Mouse (Mus musculus) natural killer cell, adult 2 months (primary cell): ENCODE results near the gene Bcat1.
"Not testable (repeated sequence)": the region's sequence is repeated elsewhere in the genome, so short reads cannot be mapped to it uniquely, and the experiment has no call there.

Experiments used
- DNase-seq, 2 experiments: peaks; one replicate each; pipeline ENCODE4 v3.0.0; 2022; ENCODE audit warnings: low spot score in 2 of 2

Gene Bcat1

DNA sequence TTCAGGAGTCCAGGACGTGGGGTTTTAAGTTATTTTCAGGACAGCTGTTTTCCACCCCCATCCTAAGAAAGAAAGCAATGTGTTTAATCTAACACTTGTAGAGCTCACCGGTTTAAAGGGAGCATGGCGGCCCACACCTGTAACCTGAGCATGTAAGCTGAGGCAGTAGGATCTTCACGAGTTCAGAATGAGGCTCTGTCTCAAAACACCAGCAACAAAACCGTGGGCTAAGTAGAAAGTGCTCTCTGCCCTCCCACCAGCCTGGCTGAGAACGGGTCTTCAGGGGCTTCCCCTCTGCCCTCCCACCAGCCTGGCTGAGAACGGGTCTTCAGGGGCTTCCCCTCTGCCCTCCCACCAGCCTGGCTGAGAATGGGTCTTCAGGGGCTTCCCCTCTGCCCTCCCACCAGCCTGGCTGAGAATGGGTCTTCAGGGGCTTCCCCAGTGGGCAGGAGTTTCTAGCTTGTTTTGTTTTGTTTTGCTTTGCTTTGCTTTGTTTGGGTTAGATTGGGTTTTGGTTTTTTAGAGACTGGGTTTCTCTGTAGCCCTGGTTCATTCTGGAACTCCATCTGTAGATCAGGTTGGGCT is 17.1 kb upstream of the Bcat1 start:
- not testable (repeated sequence) for DNase-seq

DNA sequence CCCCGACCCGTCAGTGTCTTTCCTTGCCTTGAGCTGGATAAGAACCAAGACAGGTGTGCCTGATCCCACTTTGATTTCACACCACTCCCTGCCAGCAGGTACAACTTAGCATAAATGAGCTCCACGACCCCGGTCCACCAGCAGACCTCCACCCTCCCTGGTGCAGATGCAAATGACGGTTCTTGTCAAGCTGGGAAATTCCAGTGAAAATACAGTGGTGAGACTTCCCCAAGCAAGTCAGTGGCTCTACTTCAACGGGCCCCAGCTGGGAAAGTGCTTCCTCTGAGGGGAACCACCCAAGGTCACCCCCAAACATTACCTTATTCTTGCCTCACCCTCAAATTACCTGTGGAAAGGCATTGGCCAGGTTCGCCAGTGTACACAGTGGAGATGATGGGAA is 16.0 kb upstream of the Bcat1 start:
- no peak for DNase-seq

DNA sequence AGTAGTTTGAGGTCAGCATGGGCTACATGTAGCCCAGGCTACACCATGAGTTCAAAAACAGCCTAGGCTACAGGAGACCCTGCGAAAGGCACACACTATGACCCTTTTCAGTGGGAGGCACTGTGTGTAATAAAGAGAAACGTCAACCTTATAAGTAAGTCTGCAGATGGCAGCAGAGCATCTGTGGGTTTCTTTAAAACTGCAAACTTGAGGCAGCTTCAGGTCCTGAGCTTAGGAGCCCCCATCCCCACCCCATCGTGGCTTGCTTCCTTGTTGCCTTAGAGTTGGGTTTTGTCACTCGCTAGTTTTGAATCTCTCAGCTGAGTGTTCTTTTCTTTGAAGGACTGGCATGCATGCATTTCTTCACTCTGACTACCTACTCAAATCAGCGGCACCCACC is 14.9 kb upstream of the Bcat1 start:
- DNase-seq = no peak

DNA sequence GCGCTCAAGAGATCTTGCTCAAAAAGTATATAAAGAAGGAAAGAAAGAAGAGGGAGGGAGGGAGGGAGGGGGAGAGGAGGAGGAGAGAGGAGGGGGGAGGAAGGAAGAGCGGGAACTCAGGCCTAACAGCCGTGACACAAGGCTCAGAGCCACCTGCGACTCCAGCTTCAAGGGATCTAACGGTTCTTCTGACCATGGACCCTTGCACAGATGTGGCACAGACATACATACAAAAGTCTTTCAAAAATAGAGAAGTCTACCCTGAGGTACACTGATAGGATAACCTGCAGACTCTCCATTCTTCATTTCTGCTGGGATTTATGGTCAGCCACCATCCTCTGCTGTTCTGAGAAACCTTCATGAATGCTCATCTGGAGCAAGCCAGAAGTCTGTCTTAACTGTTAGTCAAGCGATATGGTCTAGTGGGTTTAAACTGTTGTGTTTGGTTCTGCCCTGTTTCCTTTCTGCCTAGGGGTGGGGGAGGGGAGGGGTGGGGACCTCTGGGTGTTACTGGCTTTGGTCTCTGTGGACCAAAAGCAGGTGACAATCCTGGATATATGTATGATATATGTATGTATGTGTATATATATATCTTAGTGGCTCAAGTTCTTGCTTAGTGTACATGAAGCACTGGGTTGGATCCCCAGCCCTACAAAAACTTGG is 14.3 kb upstream of the Bcat1 start:
- no peak for DNase-seq

DNA sequence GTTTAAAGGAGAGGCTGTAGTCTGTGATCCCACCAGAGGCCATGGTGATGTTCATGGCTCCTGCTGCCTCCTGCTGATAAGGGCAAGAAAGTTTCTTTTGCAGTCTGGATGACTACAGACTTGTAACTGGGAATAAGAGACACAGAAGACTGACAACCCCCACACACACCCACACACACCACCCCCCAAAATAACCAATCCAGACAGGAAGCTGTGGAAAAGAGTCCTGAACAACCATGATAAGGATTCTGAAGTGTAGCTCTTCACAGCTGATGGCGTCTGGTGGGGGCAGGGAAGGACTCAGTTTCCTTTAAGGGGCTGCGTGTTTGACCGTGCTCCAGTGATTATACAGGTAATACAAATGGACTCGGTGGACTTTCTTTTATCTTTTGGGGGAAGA is 13.4 kb upstream of the Bcat1 start:
- no peak for DNase-seq

DNA sequence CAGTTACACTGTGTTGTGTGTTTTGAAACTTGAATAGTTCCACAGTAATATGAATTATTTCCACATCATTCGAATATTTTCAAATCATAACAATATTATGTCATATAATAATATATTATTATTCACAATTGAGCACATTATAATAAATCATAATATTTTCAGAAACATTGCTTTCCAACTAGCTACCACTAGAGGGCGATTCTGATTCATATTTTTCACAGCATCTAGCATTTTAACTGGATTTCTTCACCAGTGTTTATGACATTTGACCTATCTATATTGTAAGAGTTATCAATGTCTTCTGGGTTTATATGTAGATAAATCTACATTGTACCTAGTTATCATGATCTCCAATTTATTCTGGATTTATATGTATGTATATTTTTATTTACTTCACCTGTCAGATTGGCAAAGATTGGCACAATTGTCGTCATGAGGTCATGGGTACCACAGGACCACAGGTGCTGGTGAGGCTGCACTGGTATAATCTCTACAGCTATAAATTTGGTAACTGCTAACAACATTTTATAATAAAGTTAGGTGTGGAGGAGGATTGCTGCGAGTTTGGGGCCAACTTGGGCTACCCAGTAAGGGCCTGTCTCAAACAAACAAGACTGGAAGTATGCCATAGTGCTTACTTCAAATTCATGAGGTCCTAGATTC is 12.6 kb upstream of the Bcat1 start:
- DNase-seq = no peak

DNA sequence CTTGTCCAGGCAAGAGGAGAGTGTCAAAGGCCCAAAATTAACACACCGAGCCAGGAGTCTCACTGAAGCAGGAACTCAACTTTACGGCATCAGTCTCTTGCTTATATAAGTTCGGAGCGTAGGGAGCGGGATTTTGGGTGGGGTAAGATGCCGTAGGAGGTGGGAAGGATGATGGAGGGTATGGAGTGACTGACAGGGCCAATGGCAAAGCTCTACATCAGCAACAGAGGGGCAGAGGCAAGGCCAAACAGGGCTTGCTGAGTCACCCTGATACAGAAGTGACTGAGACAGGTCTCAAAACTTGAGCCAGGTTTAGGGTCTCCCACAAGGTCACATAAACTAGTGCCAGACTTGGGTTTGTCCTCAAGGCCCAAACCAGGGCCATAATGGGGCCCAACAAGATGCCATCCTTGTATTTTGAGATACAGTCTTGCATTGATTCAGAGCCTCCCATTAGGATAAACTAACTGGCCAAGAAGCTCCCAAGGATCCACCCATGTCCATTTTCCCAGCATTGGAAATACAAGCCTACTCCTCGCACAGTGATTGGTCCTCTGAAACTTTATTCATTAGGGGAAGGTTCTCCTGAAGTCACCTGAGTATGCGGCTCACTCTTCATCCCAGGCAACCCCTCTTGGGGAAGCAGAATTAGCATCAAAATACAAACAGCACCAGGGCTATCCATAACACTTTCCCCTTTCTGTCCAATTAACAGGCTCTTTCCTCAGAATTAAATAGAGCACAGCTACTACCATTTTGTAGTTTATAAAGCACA is 8.5 kb upstream of the Bcat1 start:
- DNase-seq = no peak

DNA sequence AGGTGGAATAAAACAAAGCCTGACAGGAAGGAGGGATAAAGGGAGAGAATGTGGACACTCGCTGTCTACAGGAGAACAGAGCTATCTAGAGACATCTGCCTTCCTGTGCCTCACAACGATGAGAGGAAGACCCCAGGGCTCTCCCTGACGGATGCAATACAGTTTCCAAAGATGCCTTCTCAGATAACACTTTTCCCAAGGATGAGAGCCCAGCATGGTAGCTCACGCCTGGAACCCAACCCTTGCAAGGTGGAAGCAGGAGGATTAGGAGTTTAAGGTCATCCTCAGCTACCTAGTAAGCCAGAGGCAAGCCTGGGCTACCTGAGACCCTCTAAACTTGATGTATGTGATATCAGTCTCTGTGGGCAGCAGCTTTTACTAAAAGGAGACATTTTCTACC is 5.7 kb upstream of the Bcat1 start:
- DNase-seq = no peak

DNA sequence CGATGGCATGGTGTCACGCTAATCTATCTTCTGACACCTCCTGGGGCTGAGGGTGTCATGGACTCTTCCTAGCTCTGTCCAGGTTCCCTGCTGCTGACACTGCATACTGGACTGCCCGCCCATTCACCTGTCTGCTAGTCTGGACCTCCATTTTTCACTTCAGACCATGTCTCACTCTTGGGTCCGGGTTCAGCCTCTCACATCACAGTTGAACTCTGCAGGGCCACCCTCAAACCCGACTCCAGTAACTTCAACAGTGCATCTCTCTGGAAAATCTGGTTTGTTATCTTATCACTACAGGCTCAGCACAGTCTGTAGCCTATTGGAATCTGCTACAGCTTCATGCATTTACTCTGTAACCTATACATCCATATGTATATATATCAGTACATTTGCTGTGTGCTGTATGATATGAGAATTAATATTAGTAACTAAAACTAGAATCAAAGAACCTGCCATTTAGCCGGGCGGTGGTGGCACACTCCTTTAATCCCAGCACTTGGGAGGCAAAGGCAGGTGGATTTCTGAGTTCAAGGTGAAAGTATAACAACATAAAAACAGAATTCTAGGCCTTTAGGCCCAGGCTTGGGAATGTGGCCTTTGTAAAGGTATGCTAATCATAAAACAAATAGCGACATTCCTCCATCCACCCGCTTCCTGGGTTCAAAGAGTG is 3.2 kb upstream of the Bcat1 start:
- no peak for DNase-seq

DNA sequence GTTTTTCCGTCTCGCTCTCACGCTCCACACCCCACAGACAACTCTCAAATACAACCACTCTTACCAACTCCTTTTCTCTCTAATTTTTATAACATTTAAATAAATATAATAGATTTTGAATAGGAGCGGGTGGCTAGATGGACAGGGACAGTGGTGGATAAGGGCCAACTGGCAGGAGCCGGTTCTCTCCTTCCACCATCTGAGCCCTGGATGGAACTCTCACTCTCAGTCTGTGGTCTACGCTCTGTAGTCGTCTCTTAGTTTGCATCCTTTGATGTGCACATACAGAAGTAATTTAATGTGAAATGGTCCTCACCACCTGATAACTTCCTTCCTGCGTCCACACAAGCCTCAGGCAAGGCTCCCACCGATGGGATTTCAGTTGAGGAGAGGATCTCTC is 302 bp upstream of the Bcat1 start:
- DNase-seq = no peak

DNA sequence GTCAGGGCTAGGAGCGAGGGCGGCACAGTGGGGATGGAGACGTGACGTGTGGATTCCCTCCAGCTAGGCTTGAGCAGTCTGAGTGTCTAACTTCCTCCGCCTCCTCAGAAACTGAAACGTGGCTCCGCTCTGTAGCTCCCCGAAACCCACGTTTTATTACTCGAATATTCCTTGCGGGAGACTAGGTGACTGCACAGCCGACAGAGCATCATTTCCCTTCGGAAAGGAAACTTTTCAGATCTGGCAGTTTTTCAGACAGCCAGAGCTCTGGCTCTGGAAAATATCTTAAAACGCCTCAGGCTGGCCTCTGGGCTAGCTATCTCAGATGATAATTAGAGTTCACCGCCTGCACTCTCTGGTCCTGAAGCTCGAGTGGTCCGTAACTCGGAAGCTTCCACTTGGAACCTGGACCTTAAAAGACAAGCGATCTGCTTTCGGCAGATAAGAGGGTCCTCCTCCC is 866 bp downstream of the Bcat1 start:
- DNase-seq = no peak

DNA sequence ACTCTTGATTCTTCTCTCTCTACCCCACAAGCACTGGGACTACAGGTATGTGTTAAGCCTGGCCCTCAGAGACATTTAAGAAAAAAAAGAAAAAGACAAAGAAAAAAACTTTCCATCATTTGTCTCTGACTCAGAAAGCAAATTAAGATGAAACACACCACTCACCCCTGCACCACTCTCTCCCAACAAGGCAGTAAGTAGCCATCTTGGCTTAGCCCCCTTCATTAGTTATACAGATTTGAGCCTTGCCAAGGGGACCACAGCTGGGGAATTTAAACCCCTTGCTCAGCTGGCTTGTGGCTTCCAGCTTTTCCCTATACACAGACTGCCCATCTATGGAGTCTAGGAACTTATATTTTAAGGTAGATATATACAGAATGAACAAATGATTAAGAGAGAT is 1.5 kb downstream of the Bcat1 start:
- no peak for DNase-seq

DNA sequence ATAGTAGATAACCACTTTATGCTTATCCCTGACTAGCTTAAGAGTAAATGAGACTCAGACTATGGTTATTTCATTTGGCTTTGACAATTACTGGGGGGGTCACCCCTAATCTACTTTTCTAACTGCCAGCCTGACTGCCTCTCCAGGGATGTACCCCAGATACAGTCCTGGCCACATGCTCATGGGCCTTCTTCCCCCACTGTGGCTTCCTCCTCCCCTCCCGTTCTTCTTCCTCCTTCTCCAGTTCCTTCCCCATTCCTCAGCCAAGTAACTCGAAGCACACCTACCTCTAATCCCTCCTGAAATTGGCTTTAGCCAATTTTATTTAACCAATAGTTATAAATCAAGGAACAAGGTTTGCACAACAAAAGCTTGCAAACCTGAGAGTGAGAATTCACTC is 6.1 kb downstream of the Bcat1 start:
- DNase-seq = no peak

DNA sequence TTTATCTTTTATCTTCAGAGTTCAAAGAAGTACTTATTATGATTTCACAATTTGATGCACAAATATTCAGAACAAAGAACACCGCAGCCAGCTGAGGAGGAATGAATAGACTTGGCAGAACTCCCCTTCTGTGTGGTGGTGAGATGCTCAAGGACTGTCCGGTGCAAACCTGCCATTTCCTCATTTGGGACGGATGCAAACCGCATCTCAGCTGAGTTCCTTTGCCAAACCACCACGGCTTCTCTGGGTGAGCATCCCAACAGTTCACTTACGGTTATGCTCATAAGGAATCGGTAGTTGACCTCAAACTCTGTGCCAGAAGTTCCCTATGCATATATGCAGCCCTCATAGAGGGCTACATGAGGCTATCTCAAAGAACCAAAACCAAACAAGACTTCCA is 6.6 kb downstream of the Bcat1 start:
- no peak for DNase-seq

DNA sequence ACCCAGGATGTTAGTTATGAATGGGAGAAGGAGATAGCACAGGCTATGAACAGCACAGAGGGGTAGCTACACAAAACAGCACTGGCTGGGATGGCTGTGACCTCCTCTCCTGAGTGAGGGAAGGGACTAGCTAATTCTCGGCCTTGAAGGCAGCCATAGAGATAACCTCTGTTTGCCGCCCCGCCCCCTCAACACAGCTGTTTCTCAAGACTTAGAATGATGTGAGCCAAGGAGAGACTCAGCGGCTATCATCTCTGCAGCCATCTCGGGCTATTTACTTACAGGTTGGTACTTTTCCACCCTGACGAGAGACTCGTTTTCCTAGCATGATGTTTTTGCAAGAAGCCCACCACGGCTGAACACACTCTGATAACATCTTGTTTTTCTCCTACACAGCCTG is 8.3 kb downstream of the Bcat1 start:
- DNase-seq = no peak

DNA sequence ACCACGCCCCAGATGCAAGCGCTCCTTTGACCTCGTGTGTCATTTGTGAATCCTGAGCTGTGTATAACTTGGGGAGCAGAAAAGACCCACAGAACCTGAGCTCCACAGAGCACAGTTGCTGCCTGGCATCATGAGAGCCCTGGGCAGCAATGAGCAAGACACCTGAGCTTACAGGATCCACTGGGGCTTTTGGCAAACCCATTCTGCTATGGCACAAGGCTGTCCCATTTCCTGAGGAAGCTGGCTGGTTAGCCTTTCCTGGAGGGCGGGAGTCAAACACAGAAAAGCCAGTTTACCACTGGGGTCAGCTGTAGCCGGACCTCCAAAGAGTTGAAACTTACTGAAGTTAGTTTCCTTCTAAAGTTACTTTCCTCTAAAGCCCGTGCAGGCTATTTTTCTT is 9.6 kb downstream of the Bcat1 start:
- no peak for DNase-seq

DNA sequence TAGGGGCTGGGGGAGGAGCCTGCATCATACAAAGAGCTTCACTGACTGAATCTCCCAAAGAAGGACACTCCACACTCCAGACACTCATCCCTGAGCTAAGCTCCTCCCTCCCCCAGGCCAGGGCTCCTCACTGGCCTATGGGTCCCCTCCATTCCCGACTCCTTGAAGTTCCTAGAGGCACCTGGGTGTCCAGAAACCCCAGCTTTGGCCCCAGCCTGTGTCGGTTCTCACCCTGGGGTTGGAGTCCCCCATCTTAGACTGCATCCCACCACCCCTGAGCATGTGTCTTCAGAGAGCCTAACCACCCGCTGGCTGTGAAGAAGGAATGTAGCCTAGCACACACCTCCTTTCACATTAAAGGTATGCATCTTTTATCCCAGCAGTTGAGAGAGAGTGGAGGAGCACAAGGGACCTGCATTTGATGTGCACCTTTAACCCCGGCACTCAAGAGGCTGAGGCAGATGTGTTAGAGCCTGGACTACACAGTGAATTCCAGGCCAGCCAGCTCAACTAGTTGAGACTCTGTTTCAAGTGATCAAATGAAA is 10.6 kb downstream of the Bcat1 start:
- DNase-seq = no peak

DNA sequence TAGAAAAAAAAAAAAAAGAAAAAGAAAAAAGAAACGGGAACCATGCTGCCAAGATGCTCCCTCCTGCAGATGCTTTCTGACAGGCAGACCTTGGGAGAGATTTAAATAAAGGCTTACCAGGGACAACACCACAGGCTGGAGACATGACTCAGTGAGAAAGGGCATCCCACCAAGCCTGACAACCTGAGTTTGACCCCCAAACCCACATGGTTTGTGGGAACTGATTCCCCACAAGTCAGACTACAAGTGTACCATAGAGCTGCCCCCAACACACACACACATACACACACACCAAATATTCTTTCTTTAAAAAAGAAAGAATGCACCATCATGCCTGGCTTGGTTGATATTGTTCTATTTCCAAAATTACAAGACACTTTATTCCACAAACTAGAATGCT is 11.9 kb downstream of the Bcat1 start:
- DNase-seq = no peak

DNA sequence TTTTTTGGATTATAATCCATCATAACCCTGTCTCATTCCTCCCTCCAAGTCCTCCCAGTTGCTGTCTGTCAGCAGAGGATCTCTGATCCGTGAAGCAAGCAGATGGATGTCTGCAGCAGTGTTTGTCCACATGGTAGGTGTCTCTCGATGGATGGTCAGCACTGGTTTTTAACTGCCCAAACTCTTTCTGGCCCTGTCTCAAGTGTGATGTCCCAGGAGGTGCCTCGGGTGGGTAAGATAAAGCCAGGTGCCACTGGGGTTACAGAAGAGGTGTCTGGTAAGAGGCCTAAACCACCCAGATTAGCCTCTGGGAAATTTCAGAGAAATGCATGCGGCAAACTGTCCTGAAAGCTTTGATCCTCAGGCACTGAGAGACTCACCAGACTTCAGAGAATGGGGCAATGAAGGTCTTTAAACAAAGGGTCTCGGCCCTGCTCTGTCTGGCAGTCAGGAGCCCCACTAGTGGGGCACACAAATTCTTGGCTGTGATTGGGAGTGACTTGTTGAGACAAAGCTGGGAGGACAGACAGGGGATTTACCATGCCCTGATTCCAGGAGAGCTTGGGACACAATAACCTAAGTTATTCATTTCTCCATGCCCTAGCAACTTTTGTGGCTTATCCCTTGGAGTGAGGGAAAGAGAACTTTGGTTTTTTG is 12.6 kb downstream of the Bcat1 start:
- no peak for DNase-seq

DNA sequence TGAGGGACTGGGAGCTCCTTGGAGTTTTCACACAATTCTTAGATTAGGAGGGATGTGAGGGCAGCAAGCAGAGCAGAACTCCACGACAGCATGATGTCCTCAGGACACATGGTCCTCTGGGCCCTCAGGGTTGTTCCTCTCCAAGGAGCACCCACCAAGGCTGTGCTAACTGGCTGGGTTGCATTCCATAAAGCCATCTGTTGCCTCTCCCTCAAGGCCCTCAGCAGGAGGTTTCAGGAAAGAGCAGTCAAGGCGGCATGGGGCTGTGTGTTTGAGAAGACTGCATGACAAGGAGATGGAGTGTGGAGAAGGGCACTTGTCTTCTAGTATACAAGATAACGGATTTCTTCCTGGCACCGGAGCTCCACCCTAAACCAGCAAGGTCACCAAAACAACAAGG is 13.2 kb downstream of the Bcat1 start:
- no peak for DNase-seq

DNA sequence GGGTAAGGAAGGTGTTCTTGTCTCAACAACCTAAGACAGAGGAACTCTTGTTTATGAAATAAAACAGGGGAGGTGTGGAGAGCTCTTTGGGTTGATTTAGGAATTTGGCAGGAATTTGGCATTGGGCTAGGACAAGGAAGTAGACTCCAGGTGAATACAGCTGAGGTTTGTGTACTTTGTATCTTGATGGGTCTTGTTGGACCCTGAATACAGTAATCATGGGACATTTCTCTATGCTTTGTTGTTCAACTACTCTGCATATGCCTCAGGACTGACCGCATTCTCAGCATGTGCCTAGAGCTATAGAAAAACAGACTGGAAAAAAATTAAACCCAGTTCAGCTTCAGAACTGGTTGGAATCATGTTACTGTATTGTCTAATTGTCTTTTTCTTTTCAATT is 14.6 kb downstream of the Bcat1 start:
- DNase-seq = no peak
